Mouse (Mus musculus) forebrain, embryonic 14.5 days (tissue): ENCODE measurements at regions not wholly inside any gene's neighbourhood (a gene's known extent, or its start where the extent isn't known, plus 50 kb on each side); places are given as distances from the start of the nearest gene placed in this dataset.
A peak's percentile ranks its signal among the peaks of the same experiment; 100 is the strongest.

ENCODE experiments used
- ATAC-seq: fragments of 200-750 bp; cut with Nextera tagmentation; 2 replicates; pipeline ENCODE4 v1.8.0; 2017; ENCODE audit warnings: mild to moderate bottlenecking, moderate library complexity
- DNase-seq: peaks from one replicate; pipeline ENCODE4 v3.0.0-alpha.2; 2015; ENCODE audit warnings: low spot score
- H3K27ac ChIP-seq: fragments of 300-500 bp; sonication (generic); 2 replicates; pipeline ENCODE4 v1.5.1; 2014; ENCODE audit warnings: low read depth, mild to moderate bottlenecking, control low read depth, low read length, moderate library complexity
- H3K27me3 ChIP-seq: fragments of 300-500 bp; sonication (generic); replicated peaks from 2 replicates; pipeline ENCODE4 v1.6.1; 2014; ENCODE audit warnings: low read length, control low read depth, mixed read lengths; ENCODE audit not compliant: control insufficient read depth, insufficient read depth
- H3K36me3 ChIP-seq: fragments of 300-500 bp; sonication (generic); 2 replicates; pipeline ENCODE4 v1.6.1; 2014; ENCODE audit warnings: low read length, control low read depth; ENCODE audit not compliant: control insufficient read depth, insufficient read depth
- H3K4me1 ChIP-seq: fragments of 300-500 bp; sonication (generic); 2 replicates; pipeline ENCODE4 v1.6.1; 2014; ENCODE audit warnings: antibody characterized with exemption, low read length, control low read depth; ENCODE audit not compliant: control insufficient read depth, insufficient read depth
- H3K4me2 ChIP-seq: fragments of 300-500 bp; sonication (generic); 2 replicates; pipeline ENCODE4 v1.6.1; 2014; ENCODE audit warnings: mild to moderate bottlenecking, control low read depth, low read length
- H3K4me3 ChIP-seq: fragments of 300-500 bp; sonication (generic); 2 replicates; pipeline ENCODE4 v1.5.1; 2014; ENCODE audit warnings: low read depth, low read length, control low read depth
- H3K9ac ChIP-seq: fragments of 300-500 bp; sonication (generic); 2 replicates; pipeline ENCODE4 v1.6.1; 2014; ENCODE audit warnings: mild to moderate bottlenecking, low read length, control low read depth, moderate library complexity
- H3K9me3 ChIP-seq: fragments of 300-500 bp; sonication (generic); replicated peaks from 2 replicates; pipeline ENCODE4 v1.6.1; 2016; ENCODE audit warnings: low read length, control low read depth, mixed read lengths; ENCODE audit not compliant: control insufficient read depth
- WGBS: fragments of 180-500 bp; shearing (Covaris S2); extraction: QIAGEN DNeasy Blood & Tissue Kit; methylation state at CpG from one replicate; pipeline ENCODE4 v1.1.7; 2014; 5-methylcytosine and 5-hydroxymethylcytosine counted together

GRCm38 (mm10) chr1:88602241-88602640 is 92.4 kb upstream of the Glrp1 start:
- Histone ChIP-seq H3K9me3 (no peaks in the 10 kb centered on the region), H3K4me2 (no peak overlapping the region), H3K27me3 (no peaks in the 10 kb centered on the region), H3K27ac (no peak overlapping the region), H3K9ac (no peak overlapping the region), H3K36me3 (no peaks in the 10 kb centered on the region), H3K4me3 (no peak overlapping the region), H3K4me1 (no peaks in the 10 kb centered on the region)
- DNase-seq, result no peak
- WGBS, result 70% methylated on average over 3 of the region's 3 CpGs
- ATAC-seq, result no peak

- Histone ChIP-seq H3K9ac (no peak overlapping the region), H3K27ac (no peak overlapping the region), H3K9me3 (no peaks in the 10 kb centered on the region), H3K4me1 (no peaks in the 10 kb centered on the region), H3K4me3 (no peak overlapping the region), H3K36me3 (no peaks in the 10 kb centered on the region), H3K27me3 (no peaks in the 10 kb centered on the region), H3K4me2 (no peak overlapping the region)
- WGBS, result 75% methylated on average over 8 of the region's 8 CpGs
- DNase-seq (no peak), ATAC-seq (no peak)
Measured at GRCm38 (mm10) chr1:88601801-88602200, 91.9 kb upstream of the Glrp1 start.

GRCm38 (mm10) chr1:88600145-88600544 is 90.3 kb upstream of the Glrp1 start:
- ATAC-seq (no peak), DNase-seq (no peak)
- WGBS, result 90% methylated on average over 1 of the region's 1 CpGs
- Histone ChIP-seq H3K36me3 (no peaks in the 10 kb centered on the region), H3K4me2 (no peak overlapping the region), H3K9me3 (no peaks in the 10 kb centered on the region), H3K4me3 (no peak overlapping the region), H3K9ac (no peak overlapping the region), H3K27ac (no peak overlapping the region), H3K27me3 (no peaks in the 10 kb centered on the region), H3K4me1 (peaks cover 3% of the 10 kb centered on the region; the same call in 1 of the 2 replicates)

- H3K4me3 ChIP-seq, result no peak overlapping the region
- H3K9me3 ChIP-seq, result no peaks in the 10 kb centered on the region
- H3K4me1 ChIP-seq, result peaks cover 24% of the 10 kb centered on the region
- peak; percentile 84 for ATAC-seq
- no peaks in the 10 kb centered on the region for H3K36me3 ChIP-seq
- no peaks in the 10 kb centered on the region for H3K27me3 ChIP-seq
- H3K4me2 ChIP-seq, result no peak overlapping the region
- H3K27ac ChIP-seq, result peak overlapping the region; percentile 59
- 17% methylated on average over 9 of the region's 9 CpGs for WGBS
- no peak overlapping the region for H3K9ac ChIP-seq
- peak; percentile 89 for DNase-seq
Measured at GRCm38 (mm10) chr1:88594484-88595254, 84.8 kb upstream of the Glrp1 start.

- Histone ChIP-seq H3K4me1 (peaks cover 24% of the 10 kb centered on the region), H3K9ac (no peak overlapping the region), H3K36me3 (no peaks in the 10 kb centered on the region), H3K27ac (no peak overlapping the region), H3K27me3 (no peaks in the 10 kb centered on the region), H3K4me2 (no peak overlapping the region), H3K4me3 (no peak overlapping the region), H3K9me3 (no peaks in the 10 kb centered on the region)
- WGBS, result 34% methylated on average over 6 of the region's 6 CpGs
- peak; percentile 63 for ATAC-seq
- peak; percentile 72 for DNase-seq
Measured at GRCm38 (mm10) chr1:88592036-88592435, 82.2 kb upstream of the Glrp1 start.

- Histone ChIP-seq H3K27ac (no peak overlapping the region), H3K9ac (no peak overlapping the region), H3K9me3 (no peaks in the 10 kb centered on the region), H3K4me2 (no peak overlapping the region), H3K4me3 (no peak overlapping the region), H3K27me3 (no peaks in the 10 kb centered on the region), H3K4me1 (peaks cover 24% of the 10 kb centered on the region), H3K36me3 (no peaks in the 10 kb centered on the region)
- no peak for ATAC-seq
- 85% methylated on average over 9 of the region's 9 CpGs for WGBS
- peak; percentile 16 for DNase-seq
Measured at GRCm38 (mm10) chr1:88590802-88591380, 81.0 kb upstream of the Glrp1 start.

- Histone ChIP-seq H3K4me1 (peaks cover 7% of the 10 kb centered on the region; the same call in 1 of the 2 replicates), H3K4me3 (no peak overlapping the region), H3K9ac (no peak overlapping the region), H3K27ac (no peak overlapping the region), H3K36me3 (no peaks in the 10 kb centered on the region), H3K9me3 (no peaks in the 10 kb centered on the region), H3K4me2 (no peak overlapping the region), H3K27me3 (no peaks in the 10 kb centered on the region)
- no peak for DNase-seq
- 85% methylated on average over 1 of the region's 1 CpGs for WGBS
- ATAC-seq, result no peak
Measured at GRCm38 (mm10) chr1:88588747-88589146, 78.9 kb upstream of the Glrp1 start.

GRCm38 (mm10) chr1:88586823-88587820 is 77.3 kb upstream of the Glrp1 start:
- Histone ChIP-seq H3K9ac (no peak overlapping the region), H3K4me2 (no peak overlapping the region), H3K27ac (no peak overlapping the region), H3K27me3 (no peaks in the 10 kb centered on the region), H3K4me1 (peaks cover 4% of the 10 kb centered on the region; the same call in 1 of the 2 replicates), H3K36me3 (no peaks in the 10 kb centered on the region), H3K4me3 (no peak overlapping the region), H3K9me3 (no peaks in the 10 kb centered on the region)
- 81% methylated on average over 13 of the region's 13 CpGs for WGBS
- no peak for DNase-seq
- no peak for ATAC-seq
